Mouse (Mus musculus): Measurements from ENCODE around the gene 9030025P20Rik.
"Not testable (repeated sequence)": the region's sequence is repeated elsewhere in the genome, so short reads cannot be mapped to it uniquely, and the experiment has no call there.

The 9030025P20Rik gene

DNA sequence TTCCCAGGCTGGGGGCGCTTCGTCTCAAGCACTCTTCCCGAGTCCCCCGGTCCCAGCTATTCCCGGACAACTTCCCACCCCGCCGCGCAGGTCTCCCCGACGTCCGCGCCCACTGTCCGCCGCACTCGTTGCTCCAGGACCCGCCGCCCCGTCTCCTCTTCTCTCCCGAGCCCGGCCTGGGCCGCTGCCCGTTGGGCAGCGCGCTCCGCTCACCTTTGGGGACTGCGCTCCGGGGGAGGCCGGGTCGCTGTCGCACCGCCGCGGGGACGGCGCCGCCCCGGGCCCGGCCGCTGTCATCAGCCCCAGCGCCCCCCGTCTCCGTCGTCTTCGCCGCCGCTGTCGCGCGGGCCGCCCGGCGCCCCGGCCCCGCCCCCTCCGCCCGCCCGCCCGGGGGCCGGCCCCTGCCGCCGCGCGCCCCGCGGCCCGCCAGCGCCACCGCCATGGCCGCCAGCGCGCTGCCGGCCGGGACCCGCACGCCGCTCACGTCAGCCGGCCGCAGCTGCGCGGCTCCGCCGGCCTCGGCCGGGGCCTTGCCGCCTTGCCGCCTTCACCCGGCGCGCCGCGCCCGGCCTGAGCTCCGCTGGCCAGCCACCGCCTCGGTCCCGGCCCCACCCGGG, 14.4 kb downstream of the 9030025P20Rik start:
- not testable (repeated sequence) for DNase-seq

DNA sequence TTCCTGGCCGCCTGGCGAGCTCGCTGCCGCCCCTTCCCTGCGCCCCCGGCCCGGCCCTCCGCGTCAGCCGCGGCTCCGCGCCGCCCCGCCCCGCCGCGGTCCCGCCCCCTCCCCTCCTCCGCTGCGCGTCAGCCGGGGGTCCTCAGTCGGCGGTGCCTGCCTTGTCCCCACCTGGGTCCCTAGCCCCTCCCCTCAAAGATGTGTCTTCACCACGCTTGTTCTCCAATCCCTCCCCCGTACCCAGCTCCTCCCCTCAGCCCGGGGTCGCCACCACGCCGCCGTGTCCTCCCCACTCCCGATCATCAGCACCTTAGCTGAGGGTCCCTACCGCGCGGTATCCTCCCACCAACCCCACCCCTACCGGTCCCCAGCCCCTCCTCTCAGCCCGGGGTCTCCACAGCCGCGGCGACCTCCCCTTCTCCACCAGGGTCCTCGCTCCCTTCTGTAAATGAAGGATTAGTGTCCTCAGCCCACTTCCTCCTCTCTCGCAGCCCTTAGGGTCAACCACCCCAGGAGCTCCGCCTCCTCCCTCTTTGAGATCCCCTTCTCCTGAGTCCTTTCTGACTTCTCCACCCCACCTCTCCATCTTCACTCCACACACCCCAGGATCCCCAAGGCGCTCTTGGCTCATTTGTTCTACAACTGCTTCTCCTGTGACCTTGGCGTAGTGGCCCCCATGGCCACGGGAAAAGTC, 15.0 kb downstream of the 9030025P20Rik start:
- not testable (repeated sequence) for DNase-seq

DNA sequence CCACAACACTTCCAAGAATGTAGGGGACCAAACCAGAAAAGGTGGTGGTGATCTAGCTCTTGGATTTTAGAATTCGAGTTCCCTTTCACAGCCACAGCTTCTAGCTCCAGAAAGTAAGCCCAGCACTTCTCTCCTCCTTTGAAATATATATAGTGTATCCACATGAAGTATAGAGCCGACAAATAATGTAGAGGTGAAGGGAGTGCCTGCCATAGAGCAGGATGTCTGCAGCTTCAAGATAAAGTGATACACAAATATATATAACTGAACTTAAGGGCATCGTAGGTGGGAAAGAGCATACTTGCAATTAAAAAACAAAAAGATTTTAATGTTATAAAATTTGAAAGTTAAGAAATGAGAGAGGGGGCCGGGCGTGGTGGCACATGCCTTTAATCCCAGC, 15.9 kb downstream of the 9030025P20Rik start:
- not testable (repeated sequence) for DNase-seq

DNA sequence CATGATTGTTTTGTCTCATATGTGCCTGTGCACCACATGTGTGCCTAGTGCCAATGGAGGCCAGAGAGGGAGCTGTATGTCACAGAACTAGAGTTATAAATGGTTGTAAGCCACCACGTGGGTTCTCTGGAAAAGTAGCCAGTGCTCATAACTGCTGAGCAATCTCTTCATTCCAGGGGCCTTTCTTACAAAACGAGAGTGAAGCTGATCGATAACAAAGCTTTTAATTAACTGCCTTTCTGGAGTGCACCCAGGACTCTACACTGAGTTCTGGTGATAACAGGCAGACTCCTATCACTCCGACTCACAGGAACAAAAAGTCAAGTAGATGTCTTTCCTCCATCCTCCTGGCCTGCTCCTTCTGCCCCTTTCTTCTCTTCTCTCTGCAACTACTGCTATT, 21.8 kb downstream of the 9030025P20Rik start:
- DNase-seq = not testable (repeated sequence)

DNA sequence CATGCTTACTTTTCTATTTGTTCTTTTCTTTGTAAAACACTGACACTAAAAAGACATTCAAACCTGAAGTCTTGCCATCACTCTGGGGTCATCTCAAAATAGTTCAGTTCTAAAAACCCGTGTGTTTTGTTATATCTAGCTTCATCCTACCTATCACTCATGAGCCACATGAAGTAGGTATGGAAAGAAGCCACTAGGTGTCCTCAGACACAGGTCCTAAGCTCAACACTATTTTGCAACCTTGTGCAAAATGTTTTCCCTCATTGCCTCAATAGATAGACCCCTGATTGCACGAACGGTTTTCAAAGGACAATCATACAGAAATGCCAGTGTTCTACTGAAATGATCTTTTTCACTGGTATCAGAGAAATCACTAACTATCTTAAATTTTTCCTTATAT, 30.8 kb downstream of the 9030025P20Rik start:
- DNase-seq = not testable (repeated sequence)

DNA sequence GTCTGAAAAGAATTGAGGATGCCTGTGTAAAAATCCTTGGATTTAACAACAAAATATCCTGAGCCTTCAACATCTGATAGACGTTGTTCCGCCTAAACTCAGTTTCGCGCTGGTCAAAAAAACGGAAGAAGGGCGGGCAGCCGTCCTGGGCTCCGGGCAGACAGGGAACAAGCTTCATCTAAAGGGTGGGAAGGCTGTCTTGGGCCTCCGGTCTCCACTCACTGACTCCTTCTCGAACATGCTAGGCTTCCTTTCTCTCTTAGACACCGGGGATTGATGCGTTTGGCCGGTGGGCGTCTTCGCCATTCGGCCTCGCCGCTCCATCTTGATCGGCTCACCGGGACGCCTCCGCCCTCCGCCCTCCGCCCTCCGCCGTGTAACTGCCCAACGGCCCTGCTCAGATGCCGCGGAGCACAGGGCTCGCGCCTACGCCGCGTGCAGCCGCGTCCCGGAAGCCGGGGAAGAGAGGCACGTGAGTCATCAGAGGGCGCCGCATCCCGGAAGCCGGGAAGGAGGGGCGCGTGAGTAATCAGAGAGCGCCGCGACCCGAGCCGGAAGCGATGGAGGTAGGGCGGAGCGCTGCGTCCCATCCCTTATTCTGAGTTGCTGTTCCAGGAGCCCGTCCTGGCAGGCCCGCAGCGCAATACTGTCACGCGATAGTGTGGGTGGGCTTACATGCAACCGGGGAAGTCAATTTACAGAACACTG, 31.6 kb downstream of the 9030025P20Rik start, which contains the start of gene Gm3435:
Gene Gm3435 (plus strand): TSS at position 471 of the 708 bp plus-strand sequence.
- not testable (repeated sequence) for DNase-seq

DNA sequence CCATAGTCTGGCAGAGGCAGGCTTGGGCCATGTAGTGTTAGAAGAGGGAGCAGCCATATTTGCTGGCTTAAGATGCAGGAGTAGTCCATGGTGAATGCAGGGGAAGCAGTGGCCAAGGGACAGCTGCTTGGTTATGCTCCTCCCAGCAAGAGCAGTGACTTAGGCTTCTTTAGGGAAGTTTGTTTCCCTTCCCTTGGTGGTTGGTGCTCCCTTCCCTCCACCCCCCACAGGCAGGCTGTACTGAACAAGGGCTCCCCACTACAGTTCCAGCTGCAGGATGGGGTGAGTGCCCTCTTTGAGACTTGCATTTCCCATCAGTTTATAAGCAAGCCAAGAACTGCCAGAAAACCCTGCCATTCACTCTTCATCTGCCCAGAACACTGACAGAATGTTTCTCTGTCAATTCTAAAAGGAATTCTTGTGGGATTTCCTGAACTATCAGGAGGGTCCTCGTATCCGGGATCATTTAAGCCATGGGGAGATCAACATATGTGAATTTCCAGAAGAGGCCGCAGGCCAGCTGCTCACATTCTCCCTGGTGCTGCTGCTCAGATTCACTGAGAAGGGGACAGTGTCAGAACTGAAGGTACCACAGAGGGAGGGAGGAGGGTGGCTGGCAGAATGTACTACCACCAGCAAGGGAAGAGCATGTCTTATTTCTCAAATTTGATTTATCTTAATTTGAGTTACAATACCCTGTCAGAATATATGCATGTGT, 43.4 kb downstream of the 9030025P20Rik start:
- DNase-seq = peak; percentile 1 to 3

DNA sequence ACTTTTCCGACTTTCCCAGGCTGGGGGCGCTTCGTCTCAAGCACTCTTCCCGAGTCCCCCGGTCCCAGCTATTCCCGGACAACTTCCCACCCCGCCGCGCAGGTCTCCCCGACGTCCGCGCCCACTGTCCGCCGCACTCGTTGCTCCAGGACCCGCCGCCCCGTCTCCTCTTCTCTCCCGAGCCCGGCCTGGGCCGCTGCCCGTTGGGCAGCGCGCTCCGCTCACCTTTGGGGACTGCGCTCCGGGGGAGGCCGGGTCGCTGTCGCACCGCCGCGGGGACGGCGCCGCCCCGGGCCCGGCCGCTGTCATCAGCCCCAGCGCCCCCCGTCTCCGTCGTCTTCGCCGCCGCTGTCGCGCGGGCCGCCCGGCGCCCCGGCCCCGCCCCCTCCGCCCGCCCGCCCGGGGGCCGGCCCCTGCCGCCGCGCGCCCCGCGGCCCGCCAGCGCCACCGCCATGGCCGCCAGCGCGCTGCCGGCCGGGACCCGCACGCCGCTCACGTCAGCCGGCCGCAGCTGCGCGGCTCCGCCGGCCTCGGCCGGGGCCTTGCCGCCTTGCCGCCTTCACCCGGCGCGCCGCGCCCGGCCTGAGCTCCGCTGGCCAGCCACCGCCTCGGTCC, 45.7 kb downstream of the 9030025P20Rik start:
- not testable (repeated sequence) for DNase-seq

DNA sequence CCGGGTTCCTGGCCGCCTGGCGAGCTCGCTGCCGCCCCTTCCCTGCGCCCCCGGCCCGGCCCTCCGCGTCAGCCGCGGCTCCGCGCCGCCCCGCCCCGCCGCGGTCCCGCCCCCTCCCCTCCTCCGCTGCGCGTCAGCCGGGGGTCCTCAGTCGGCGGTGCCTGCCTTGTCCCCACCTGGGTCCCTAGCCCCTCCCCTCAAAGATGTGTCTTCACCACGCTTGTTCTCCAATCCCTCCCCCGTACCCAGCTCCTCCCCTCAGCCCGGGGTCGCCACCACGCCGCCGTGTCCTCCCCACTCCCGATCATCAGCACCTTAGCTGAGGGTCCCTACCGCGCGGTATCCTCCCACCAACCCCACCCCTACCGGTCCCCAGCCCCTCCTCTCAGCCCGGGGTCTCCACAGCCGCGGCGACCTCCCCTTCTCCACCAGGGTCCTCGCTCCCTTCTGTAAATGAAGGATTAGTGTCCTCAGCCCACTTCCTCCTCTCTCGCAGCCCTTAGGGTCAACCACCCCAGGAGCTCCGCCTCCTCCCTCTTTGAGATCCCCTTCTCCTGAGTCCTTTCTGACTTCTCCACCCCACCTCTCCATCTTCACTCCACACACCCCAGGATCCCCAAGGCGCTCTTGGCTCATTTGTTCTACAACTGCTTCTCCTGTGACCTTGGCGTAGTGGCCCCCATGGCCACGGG, 46.4 kb downstream of the 9030025P20Rik start:
- not testable (repeated sequence) for DNase-seq

DNA sequence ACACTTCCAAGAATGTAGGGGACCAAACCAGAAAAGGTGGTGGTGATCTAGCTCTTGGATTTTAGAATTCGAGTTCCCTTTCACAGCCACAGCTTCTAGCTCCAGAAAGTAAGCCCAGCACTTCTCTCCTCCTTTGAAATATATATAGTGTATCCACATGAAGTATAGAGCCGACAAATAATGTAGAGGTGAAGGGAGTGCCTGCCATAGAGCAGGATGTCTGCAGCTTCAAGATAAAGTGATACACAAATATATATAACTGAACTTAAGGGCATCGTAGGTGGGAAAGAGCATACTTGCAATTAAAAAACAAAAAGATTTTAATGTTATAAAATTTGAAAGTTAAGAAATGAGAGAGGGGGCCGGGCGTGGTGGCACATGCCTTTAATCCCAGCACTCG, 47.2 kb downstream of the 9030025P20Rik start:
- DNase-seq = not testable (repeated sequence)

DNA sequence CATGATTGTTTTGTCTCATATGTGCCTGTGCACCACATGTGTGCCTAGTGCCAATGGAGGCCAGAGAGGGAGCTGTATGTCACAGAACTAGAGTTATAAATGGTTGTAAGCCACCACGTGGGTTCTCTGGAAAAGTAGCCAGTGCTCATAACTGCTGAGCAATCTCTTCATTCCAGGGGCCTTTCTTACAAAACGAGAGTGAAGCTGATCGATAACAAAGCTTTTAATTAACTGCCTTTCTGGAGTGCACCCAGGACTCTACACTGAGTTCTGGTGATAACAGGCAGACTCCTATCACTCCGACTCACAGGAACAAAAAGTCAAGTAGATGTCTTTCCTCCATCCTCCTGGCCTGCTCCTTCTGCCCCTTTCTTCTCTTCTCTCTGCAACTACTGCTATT, 53.1 kb downstream of the 9030025P20Rik start:
- DNase-seq = not testable (repeated sequence)

DNA sequence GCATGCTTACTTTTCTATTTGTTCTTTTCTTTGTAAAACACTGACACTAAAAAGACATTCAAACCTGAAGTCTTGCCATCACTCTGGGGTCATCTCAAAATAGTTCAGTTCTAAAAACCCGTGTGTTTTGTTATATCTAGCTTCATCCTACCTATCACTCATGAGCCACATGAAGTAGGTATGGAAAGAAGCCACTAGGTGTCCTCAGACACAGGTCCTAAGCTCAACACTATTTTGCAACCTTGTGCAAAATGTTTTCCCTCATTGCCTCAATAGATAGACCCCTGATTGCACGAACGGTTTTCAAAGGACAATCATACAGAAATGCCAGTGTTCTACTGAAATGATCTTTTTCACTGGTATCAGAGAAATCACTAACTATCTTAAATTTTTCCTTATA, 62.2 kb downstream of the 9030025P20Rik start:
- not testable (repeated sequence) for DNase-seq
